Mouse (Mus musculus): ENCODE results near the gene Pcsk4. TPM values are rescaled to one million over a fixed set of nuclear protein-coding genes. Genes with fewer than 3 reads are reported as not detected.

The Pcsk4 gene
- polyA plus RNA-seq, 1 experiment from 2014 or later: 8.1 TPM

DNA sequence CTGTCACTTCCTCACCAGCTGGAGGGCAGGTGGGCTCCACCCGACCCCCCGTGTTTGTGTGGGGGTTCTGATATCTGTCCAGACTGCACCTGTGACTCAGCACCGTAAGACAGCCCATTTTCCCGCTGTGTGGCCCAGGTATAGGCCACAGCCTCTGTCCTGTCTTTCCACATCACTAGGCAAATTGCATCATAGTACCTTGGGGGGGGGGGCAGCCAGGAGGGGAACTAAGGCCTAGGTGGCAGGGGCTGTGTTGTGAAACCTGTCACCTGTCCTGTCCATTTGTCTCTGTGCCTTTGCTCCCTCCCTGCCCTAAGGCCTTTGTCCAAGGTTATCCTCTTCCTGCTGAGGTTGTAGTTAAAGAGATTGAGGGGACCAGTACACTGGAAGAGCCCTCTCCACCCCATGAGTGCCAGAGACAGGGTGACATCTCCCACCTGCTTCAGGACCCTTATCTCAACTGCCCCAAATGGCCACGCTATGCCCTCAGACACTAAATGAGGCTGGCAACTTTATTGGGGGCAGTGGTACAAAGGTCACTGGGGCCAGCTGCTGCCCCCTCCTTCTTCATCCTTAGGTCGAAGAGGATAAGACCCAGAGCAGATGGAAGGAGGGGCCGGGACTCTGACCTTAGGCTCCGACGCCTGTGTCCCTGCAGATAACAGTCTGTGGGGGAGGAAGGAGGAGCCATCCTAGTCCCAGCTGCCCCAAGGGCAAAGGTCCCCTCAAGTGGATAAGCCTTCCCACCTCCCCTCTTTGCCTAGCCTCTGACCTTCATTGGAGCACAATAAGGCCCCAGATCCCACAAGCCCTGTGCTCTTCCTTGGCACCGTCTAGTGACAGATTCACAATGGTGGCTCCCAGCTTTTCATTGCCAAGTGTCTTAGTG, 2.6 kb upstream of the Pcsk4 start:
- Histone ChIP-seq H3K27me3 (ENCODE audit: control insufficient read depth, insufficient read depth, low read length) (peaks cover 6% of the 10 kb centered on the region), H3K9ac (ENCODE audit: low read depth, low read length) (no peak overlapping the region), H3K27ac (ENCODE audit: low read depth, low read length) (no peak overlapping the region), H3K9me3 (ENCODE audit: control insufficient read depth, low read length) (no peaks in the 10 kb centered on the region), H3K4me3 (ENCODE audit: low read length) (no peak overlapping the region), H3K4me1 (ENCODE audit: control insufficient read depth, insufficient read depth, low read length) (peaks cover 11% of the 10 kb centered on the region), H3K4me2 (replicated peaks; ENCODE audit: low read depth, low read length) (no peak overlapping the region), H3K36me3 (ENCODE audit: control insufficient read depth, insufficient read depth, low read length) (no peaks in the 10 kb centered on the region; the same call in 1 of the 2 replicates)
- ATAC-seq (ENCODE audit: low FRiP score, low TSS enrichment): no peak
- 54% methylated on average over 10 of the region's 10 CpGs for WGBS

DNA sequence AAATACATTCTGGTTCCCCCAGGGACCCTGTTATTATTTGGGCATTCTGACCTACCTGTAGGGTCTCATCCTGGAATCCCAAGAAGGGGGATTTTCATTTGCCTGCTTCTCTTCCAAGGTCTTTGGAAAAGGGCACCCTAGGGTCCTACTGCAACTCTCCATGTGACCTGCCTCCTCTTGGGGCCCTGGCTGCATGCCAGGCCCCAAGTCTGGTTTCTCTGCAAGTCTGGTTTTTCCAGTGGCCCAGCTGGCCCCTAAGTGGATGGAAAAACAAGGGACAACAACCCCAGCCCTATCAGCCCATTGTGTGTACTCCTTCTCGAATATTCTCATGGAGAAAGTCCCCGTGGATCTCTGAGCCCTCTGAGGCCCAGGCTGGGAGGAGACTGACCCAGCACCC, 1.6 kb upstream of the Pcsk4 start:
- 76% methylated on average over 2 of the region's 2 CpGs for WGBS
- no peaks in the 10 kb centered on the region; the same call in 1 of the 2 replicates for H3K36me3 ChIP-seq (ENCODE audit: control insufficient read depth, insufficient read depth, low read length)
- no peak overlapping the region; the same call in 1 of the 2 replicates for H3K4me2 ChIP-seq (replicated peaks; ENCODE audit: low read depth, low read length)
- H3K9me3 ChIP-seq (ENCODE audit: control insufficient read depth, low read length): no peaks in the 10 kb centered on the region
- no peak for ATAC-seq (ENCODE audit: low FRiP score, low TSS enrichment)
- H3K4me3 ChIP-seq (ENCODE audit: low read length): peak overlapping the region; percentile 44; the same call in 1 of the 2 replicates
- H3K4me1 ChIP-seq (ENCODE audit: control insufficient read depth, insufficient read depth, low read length): peaks cover 11% of the 10 kb centered on the region
- H3K9ac ChIP-seq (ENCODE audit: low read depth, low read length): peak overlapping the region; percentile 58; the same call in 1 of the 2 replicates
- H3K27me3 ChIP-seq (ENCODE audit: control insufficient read depth, insufficient read depth, low read length): peaks cover 6% of the 10 kb centered on the region
- no peak overlapping the region for H3K27ac ChIP-seq (ENCODE audit: low read depth, low read length)

DNA sequence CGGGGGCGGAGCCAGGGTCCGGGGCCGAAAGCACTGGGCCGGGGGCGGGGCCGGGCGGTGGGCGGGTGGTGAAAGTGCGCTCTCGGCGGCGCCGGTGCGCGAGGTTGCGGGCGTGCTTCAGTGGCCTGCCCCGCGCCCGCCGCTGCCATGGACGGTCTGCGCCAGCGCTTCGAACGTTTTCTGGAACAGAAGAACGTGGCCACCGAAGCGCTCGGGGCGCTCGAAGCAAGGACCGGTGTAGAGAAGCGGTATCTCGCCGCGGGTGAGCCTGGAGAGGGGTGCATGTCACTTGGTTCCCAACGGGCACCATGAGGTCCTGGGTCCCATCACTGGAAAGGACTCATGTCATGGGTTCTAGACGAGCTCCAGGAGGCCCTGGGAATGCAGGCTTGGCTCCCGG, 786 bp upstream of the Pcsk4 start:
- peak overlapping the region; percentile 58 for H3K9ac ChIP-seq (ENCODE audit: low read depth, low read length)
- no peak overlapping the region for H3K27ac ChIP-seq (ENCODE audit: low read depth, low read length)

GRCm38 (mm10) chr10:80325045-80325444, 4.3 kb downstream of the Pcsk4 start:
- ATAC-seq (ENCODE audit: low FRiP score, low TSS enrichment): no peak
- Histone ChIP-seq H3K9me3 (ENCODE audit: control insufficient read depth, low read length) (no peaks in the 10 kb centered on the region), H3K4me1 (ENCODE audit: control insufficient read depth, insufficient read depth, low read length) (peaks cover 19% of the 10 kb centered on the region; the same call in 1 of the 2 replicates), H3K4me2 (replicated peaks; ENCODE audit: low read depth, low read length) (no peak overlapping the region), H3K27ac (ENCODE audit: low read depth, low read length) (no peak overlapping the region), H3K27me3 (ENCODE audit: control insufficient read depth, insufficient read depth, low read length) (no peaks in the 10 kb centered on the region), H3K9ac (ENCODE audit: low read depth, low read length) (no peak overlapping the region), H3K36me3 (ENCODE audit: control insufficient read depth, insufficient read depth, low read length) (no peaks in the 10 kb centered on the region), H3K4me3 (ENCODE audit: low read length) (no peak overlapping the region)
- 77% methylated on average over 21 of the region's 21 CpGs for WGBS

More for the DNA sequence above, 786 bp upstream of the Pcsk4 start:
- Histone ChIP-seq H3K9me3 (ENCODE audit: control insufficient read depth, low read length) (no peaks in the 10 kb centered on the region), H3K4me1 (ENCODE audit: control insufficient read depth, insufficient read depth, low read length) (peaks cover 11% of the 10 kb centered on the region), H3K27me3 (ENCODE audit: control insufficient read depth, insufficient read depth, low read length) (peaks cover 6% of the 10 kb centered on the region), H3K36me3 (ENCODE audit: control insufficient read depth, insufficient read depth, low read length) (no peaks in the 10 kb centered on the region), H3K4me3 (ENCODE audit: low read length) (peak overlapping the region; percentile 44), H3K4me2 (replicated peaks; ENCODE audit: low read depth, low read length) (peak overlapping the region; percentile 91)
- 1% methylated on average over 30 of the region's 41 CpGs for WGBS
- no peak for ATAC-seq (ENCODE audit: low FRiP score, low TSS enrichment)

GRCm38 (mm10) chr10:80324120-80325037, 4.9 kb downstream of the Pcsk4 start:
- no peak overlapping the region for H3K27ac ChIP-seq (ENCODE audit: low read depth, low read length)
- no peaks in the 10 kb centered on the region for H3K36me3 ChIP-seq (ENCODE audit: control insufficient read depth, insufficient read depth, low read length)
- H3K4me3 ChIP-seq (ENCODE audit: low read length): peak overlapping the region; percentile 56; the same call in 1 of the 2 replicates
- H3K27me3 ChIP-seq (ENCODE audit: control insufficient read depth, insufficient read depth, low read length): no peaks in the 10 kb centered on the region
- WGBS: 79% methylated on average over 17 of the region's 17 CpGs
- H3K4me2 ChIP-seq (replicated peaks; ENCODE audit: low read depth, low read length): peak overlapping the region; percentile 97
- H3K4me1 ChIP-seq (ENCODE audit: control insufficient read depth, insufficient read depth, low read length): peaks cover 21% of the 10 kb centered on the region
- no peak for ATAC-seq (ENCODE audit: low FRiP score, low TSS enrichment)
- no peaks in the 10 kb centered on the region for H3K9me3 ChIP-seq (ENCODE audit: control insufficient read depth, low read length)
- H3K9ac ChIP-seq (ENCODE audit: low read depth, low read length): no peak overlapping the region

DNA sequence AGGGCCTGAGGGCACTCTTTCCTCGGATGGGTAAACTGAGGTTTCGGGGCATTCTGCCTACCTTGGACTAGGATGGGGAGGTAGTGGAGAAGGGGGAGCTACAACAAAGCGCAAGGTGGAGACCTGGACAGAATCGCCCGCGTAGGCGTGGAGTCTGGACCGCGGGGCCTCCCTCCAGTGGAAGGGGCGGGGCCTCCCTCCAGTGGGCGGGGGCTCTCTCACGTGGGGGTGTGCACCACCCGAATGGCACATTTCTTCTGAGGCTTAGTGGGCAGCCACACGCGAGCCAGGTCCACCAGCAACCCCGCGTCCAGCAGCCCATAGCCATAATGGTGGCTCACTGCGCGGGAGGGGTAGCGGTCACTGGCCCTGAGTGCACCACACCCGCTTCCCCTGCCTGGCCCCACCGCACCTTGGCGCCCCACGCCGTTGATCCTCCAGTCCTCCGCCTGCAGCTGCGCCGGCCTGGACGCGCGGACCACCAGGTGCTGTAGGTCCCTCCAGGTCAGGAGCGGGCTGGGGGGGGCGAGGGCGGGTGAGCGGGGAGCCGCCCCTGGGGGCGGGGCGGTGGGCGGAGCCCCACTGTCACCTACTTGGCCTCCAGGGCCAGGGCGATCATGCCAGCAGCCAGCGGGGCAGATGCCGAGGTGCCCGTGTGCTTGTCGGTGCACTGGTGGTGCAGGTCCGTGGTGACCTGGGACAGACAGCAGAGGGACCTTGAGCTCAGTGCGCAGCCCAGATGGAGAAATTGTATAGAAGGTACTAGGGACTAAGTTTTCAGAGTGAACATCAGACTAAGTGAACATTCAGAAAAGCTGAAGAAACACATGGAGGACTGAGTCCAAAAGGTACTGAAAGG, 5.8 kb downstream of the Pcsk4 start:
- H3K4me2 ChIP-seq (replicated peaks; ENCODE audit: low read depth, low read length): peak overlapping the region; percentile 97
- peak overlapping the region; percentile 56 for H3K4me3 ChIP-seq (ENCODE audit: low read length)
- peak overlapping the region; percentile 66 for H3K9ac ChIP-seq (ENCODE audit: low read depth, low read length)
- no peaks in the 10 kb centered on the region for H3K9me3 ChIP-seq (ENCODE audit: control insufficient read depth, low read length)
- no peak overlapping the region; the same call in 1 of the 2 replicates for H3K27ac ChIP-seq (ENCODE audit: low read depth, low read length)
- 0 out of 2 replicates have a peak, but pooled peaks cover 4% of the 10 kb centered on the region for H3K36me3 ChIP-seq (ENCODE audit: control insufficient read depth, insufficient read depth, low read length)
- H3K4me1 ChIP-seq (ENCODE audit: control insufficient read depth, insufficient read depth, low read length): peaks cover 18% of the 10 kb centered on the region
- ATAC-seq (ENCODE audit: low FRiP score, low TSS enrichment): peak; percentile 53
- H3K27me3 ChIP-seq (ENCODE audit: control insufficient read depth, insufficient read depth, low read length): no peaks in the 10 kb centered on the region
- WGBS: 2% methylated on average over 45 of the region's 46 CpGs

- WGBS: 8% methylated on average over 28 of the region's 28 CpGs
- ATAC-seq (ENCODE audit: low FRiP score, low TSS enrichment): peak; percentile 7; the same call in 1 of the 2 replicates
- Histone ChIP-seq H3K4me1 (ENCODE audit: control insufficient read depth, insufficient read depth, low read length) (peaks cover 18% of the 10 kb centered on the region), H3K27ac (ENCODE audit: low read depth, low read length) (no peak overlapping the region; the same call in 1 of the 2 replicates), H3K4me3 (ENCODE audit: low read length) (peak overlapping the region; percentile 56), H3K4me2 (replicated peaks; ENCODE audit: low read depth, low read length) (peak overlapping the region; percentile 97), H3K36me3 (ENCODE audit: control insufficient read depth, insufficient read depth, low read length) (0 out of 2 replicates have a peak, but pooled peaks cover 8% of the 10 kb centered on the region), H3K9me3 (ENCODE audit: control insufficient read depth, low read length) (no peaks in the 10 kb centered on the region), H3K27me3 (ENCODE audit: control insufficient read depth, insufficient read depth, low read length) (no peaks in the 10 kb centered on the region; the same call in 1 of the 2 replicates), H3K9ac (ENCODE audit: low read depth, low read length) (peak overlapping the region; percentile 66)
These were observed 6.5 kb downstream of the Pcsk4 start for GRCm38 (mm10) chr10:80322811-80323211.
